12 mouse cellular contexts compared by ENCODE assay signal in genomic region chr17:25643517-25644294, GRCm38 (mm10).
A peak's percentile ranks its signal among the peaks of the same experiment; 100 is the strongest.
DNase-seq lines count a peak whose midpoint lies in the region; ATAC-seq and TF ChIP-seq lines count a peak whose summit lies in the region.
"Had no signal": no experiment of that assay in that cellular context is flagged by ENCODE, and none has a peak within 500 bp of the region (broad histone marks: within the 10 kb centered on the region; RNA-seq: fewer than 3 reads in every experiment).

No protein-coding gene starts in this region.

- no peak overlapping the region for H3K4me2 ChIP-seq in hindbrain, embryonic 11.5 days (replicated peaks; ENCODE audit: low read depth, low read length)
- H3K4me2 ChIP-seq: neural tube, embryonic 12.5 days had no signal

- no peak for ATAC-seq in hindbrain, embryonic 11.5 days (ENCODE audit: low FRiP score)
- ATAC-seq: liver, postnatal 0 days had no signal

- H3K27ac ChIP-seq in hindbrain, embryonic 11.5 days (ENCODE audit: low read depth, low read length) = peak overlapping the region; percentile 60
- H3K27ac ChIP-seq: layer of hippocampus, adult 2 months; neural tube, embryonic 12.5 days had no signal

- no peaks in the 10 kb centered on the region for H3K27me3 ChIP-seq in hindbrain, embryonic 11.5 days (ENCODE audit: control insufficient read depth, insufficient read depth, low read length)
- H3K27me3 ChIP-seq: neural tube, embryonic 12.5 days had no signal

- no peak overlapping the region for H3K4me3 ChIP-seq in lung, adult 2 months (replicated peaks; ENCODE audit: extremely low read depth, low read depth, low read length)
- no peak overlapping the region for H3K4me3 ChIP-seq in hindbrain, embryonic 11.5 days (ENCODE audit: low read depth, low read length)
- H3K4me3 ChIP-seq: layer of hippocampus, adult 2 months; neural tube, embryonic 12.5 days had no signal

- WGBS in lung, adult 2 months = 78% methylated on average over 13 of the region's 13 CpGs
- 52% methylated on average over 13 of the region's 13 CpGs for WGBS in hindbrain, embryonic 11.5 days

- no peaks in the 10 kb centered on the region for H3K4me1 ChIP-seq in lung, adult 2 months (ENCODE audit: control insufficient read depth, insufficient read depth, low read length)
- peaks cover 6% of the 10 kb centered on the region; the same call in 1 of the 2 replicates for H3K4me1 ChIP-seq in hindbrain, embryonic 11.5 days (replicated peaks; ENCODE audit: control insufficient read depth, insufficient read depth, low read length)

- H3K9me3 ChIP-seq in hindbrain, embryonic 11.5 days (ENCODE audit: control insufficient read depth, low read length) = no peaks in the 10 kb centered on the region
- H3K9me3 ChIP-seq: neural tube, embryonic 12.5 days had no signal

- no peak overlapping the region for H3K9ac ChIP-seq in hindbrain, embryonic 11.5 days (ENCODE audit: low read depth, low read length)
- H3K9ac ChIP-seq: liver, postnatal 0 days; neural tube, embryonic 12.5 days had no signal

- peak; percentile 17 to 40 for DNase-seq in adrenal gland, postnatal 36 days
- DNase-seq in adrenal gland, adult 18-20 months (ENCODE audit: low spot score in 2 of 2) = no peak
- peak; percentile 34 for DNase-seq in lung, postnatal 10 days
- DNase-seq in lung, adult 2 months = no peak
- DNase-seq in hindbrain, embryonic 11.5 days (ENCODE audit: low spot score) = peak; percentile 33
- DNase-seq in retina, postnatal 1 day = peak; percentile 70
- no peak for DNase-seq in left cerebral cortex, adult 9 months (ENCODE audit: low spot score in 2 of 2)
- DNase-seq in liver = no peak
- DNase-seq: cerebellum, adult 9-11 months; liver, postnatal 0 days had no signal

- no peak for TF ChIP-seq POLR2A in lung, adult 2 months (IDR thresholded peaks at IDR 0.05; ENCODE audit: borderline replicate concordance, extremely low read depth, low read depth, low read length)

- no peak for TF ChIP-seq CTCF in lung, adult 2 months (IDR thresholded peaks at IDR 0.05; ENCODE audit: insufficient read depth, low read length)

- no peaks in the 10 kb centered on the region for H3K36me3 ChIP-seq in hindbrain, embryonic 11.5 days (ENCODE audit: control insufficient read depth, insufficient read depth, low read length)
- H3K36me3 ChIP-seq: neural tube, embryonic 12.5 days had no signal

Comparison
In these comparisons a context has a peak if more than half of its experiments do, and no peak if none do; other contexts are left out.
1. DNase-seq: peak in adrenal gland, postnatal 36 days (2 of 2), lung, postnatal 10 days (single experiment), hindbrain, embryonic 11.5 days (single experiment) and retina, postnatal 1 day (single experiment); none in adrenal gland, adult 18-20 months (0 of 2), lung, adult 2 months (single experiment), left cerebral cortex, adult 9 months (0 of 2) and liver (single experiment).